Mouse (Mus musculus) intestine, embryonic 16.5 days (tissue): ENCODE results near the gene Cd34. TPM values are rescaled to one million over a fixed set of nuclear protein-coding genes. Genes with fewer than 3 reads are reported as not detected.

Experiments used
- ATAC-seq: fragments of 200-750 bp; cut with Nextera tagmentation; 2 replicates; pipeline ENCODE4 v1.8.0; 2017; ENCODE audit warnings: moderate TSS enrichment, moderate library complexity
- H3K27ac ChIP-seq: fragments of 300-500 bp; sonication (generic); 2 replicates; pipeline ENCODE4 v1.5.1; 2014; ENCODE audit warnings: mild to moderate bottlenecking, low read length
- H3K27me3 ChIP-seq: fragments of 300-500 bp; sonication (generic); replicated peaks from 2 replicates; pipeline ENCODE4 v1.6.1; 2014; ENCODE audit warnings: low read length, control low read depth, mixed read lengths; ENCODE audit not compliant: control insufficient read depth, insufficient read depth
- H3K36me3 ChIP-seq: fragments of 300-500 bp; sonication (generic); 2 replicates; pipeline ENCODE4 v1.6.1; 2014; ENCODE audit warnings: low read length, control low read depth; ENCODE audit not compliant: control insufficient read depth, insufficient read depth
- H3K4me1 ChIP-seq: fragments of 300-500 bp; sonication (generic); 2 replicates; pipeline ENCODE4 v1.6.1; 2014; ENCODE audit warnings: low read length, control low read depth, mixed read lengths; ENCODE audit not compliant: control insufficient read depth, insufficient read depth
- H3K4me2 ChIP-seq: fragments of 300-500 bp; sonication (generic); 2 replicates; pipeline ENCODE4 v1.6.1; 2014; ENCODE audit warnings: low read depth, low read length, control low read depth
- H3K4me3 ChIP-seq: fragments of 300-500 bp; sonication (generic); 2 replicates; pipeline ENCODE4 v1.5.1; 2014; ENCODE audit warnings: mild to moderate bottlenecking, low read length
- H3K9ac ChIP-seq: fragments of 300-500 bp; sonication (generic); 2 replicates; pipeline ENCODE4 v1.6.1; 2014; ENCODE audit warnings: low read depth, low read length
- H3K9me3 ChIP-seq: fragments of 300-500 bp; sonication (generic); 2 replicates; pipeline ENCODE4 v1.6.1; 2016; ENCODE audit warnings: low read length, control low read depth; ENCODE audit not compliant: control insufficient read depth
- whole genome bisulfite sequencing: fragments of 180-500 bp; shearing (Covaris S2); extraction: QIAGEN DNeasy Blood & Tissue Kit; methylation state at CpG from one replicate; pipeline ENCODE4 v1.1.7; 2014; 5-methylcytosine and 5-hydroxymethylcytosine counted together
- polyA plus RNA-seq: library from polyadenylated mRNA; unstranded; fragments of >200 nt; fragmentation: Nextera tagmentation; extraction: Ambion mirVana; gene quantifications from 2 replicates; pipeline ENCODE4 v1.2.1, GENCODE M21; 2015

The Cd34 gene
- polyA plus RNA-seq, 1 experiment from 2014 or later = 56.2 TPM

DNA sequence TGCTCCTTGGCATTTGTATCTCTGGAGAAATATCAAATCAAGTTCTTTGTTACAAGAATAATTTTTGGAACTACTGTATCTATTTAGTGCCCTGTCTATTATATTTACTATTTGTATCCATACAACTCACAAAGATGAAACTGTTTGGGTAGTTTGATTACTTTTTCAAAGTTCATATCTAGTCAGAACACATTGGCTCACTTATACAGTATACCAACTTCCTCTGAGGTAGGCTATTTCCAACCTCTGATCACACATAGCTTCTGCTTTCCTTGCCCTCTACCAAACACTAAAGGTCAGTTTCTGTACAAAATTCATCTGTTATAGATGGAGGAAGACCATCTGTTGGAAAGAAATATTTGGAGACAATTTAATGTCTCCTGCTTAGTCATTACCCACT lies 16.1 kb downstream of the Cd34 start:
- Histone ChIP-seq H3K9ac (no peak overlapping the region), H3K4me3 (no peak overlapping the region), H3K9me3 (no peaks in the 10 kb centered on the region), H3K27ac (no peak overlapping the region), H3K27me3 (no peaks in the 10 kb centered on the region), H3K4me1 (no peaks in the 10 kb centered on the region), H3K4me2 (no peak overlapping the region), H3K36me3 (no peaks in the 10 kb centered on the region)
- no peak for ATAC-seq

GRCm38 (mm10) chr1:194955749-194956148 lies 17.1 kb downstream of the Cd34 start:
- H3K9me3 ChIP-seq = no peaks in the 10 kb centered on the region
- H3K27me3 ChIP-seq = no peaks in the 10 kb centered on the region
- H3K9ac ChIP-seq = no peak overlapping the region
- H3K4me2 ChIP-seq = no peak overlapping the region
- H3K27ac ChIP-seq = no peak overlapping the region
- H3K4me1 ChIP-seq = no peaks in the 10 kb centered on the region
- H3K36me3 ChIP-seq = no peaks in the 10 kb centered on the region
- WGBS = 31% methylated on average over 2 of the region's 2 CpGs
- H3K4me3 ChIP-seq = no peak overlapping the region
- ATAC-seq = no peak

DNA sequence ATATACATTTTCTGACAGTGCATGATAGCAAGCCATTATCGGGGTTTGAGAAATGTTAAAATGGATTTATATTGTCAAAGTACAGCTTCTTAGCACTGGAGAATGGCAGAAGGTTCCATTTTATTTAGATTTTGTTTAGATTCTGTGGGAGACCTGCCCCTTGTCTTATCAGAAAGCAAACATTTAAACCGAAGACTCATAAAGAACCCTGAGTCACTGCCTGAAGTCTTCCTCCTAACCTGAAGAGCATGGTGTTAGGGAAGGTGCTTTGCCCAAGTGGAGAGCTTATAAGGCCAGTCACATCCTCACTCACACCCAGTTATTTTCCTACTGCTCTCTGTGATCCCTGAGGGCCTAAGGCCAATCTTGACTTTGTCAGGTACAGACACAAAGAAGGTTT lies 18.4 kb downstream of the Cd34 start:
- H3K4me3 ChIP-seq = no peak overlapping the region
- H3K27me3 ChIP-seq = no peaks in the 10 kb centered on the region
- no peak overlapping the region for H3K27ac ChIP-seq
- H3K4me1 ChIP-seq = no peaks in the 10 kb centered on the region
- H3K9me3 ChIP-seq = no peaks in the 10 kb centered on the region
- H3K36me3 ChIP-seq = no peaks in the 10 kb centered on the region
- WGBS = 67% methylated on average over 2 of the region's 2 CpGs
- no peak overlapping the region for H3K4me2 ChIP-seq
- H3K9ac ChIP-seq = no peak overlapping the region
- ATAC-seq = no peak

DNA sequence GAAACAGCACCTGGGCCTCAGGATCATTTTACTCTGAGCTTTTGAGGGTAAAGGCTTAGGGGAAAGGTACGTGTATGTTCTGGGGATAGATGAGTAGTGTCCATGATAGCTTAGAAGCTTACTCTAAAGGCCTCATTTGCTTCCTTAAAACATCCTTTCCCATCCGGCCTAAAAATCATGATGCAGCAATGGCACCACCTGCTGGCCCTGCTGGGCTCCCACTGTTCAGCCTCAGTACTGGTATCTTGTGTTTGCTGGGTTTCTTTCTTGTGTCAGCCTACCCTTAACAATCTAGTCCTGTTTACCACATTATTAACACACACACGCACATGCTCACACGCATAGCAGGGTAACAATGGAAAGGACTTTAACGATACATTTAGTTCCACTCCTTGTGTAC lies 23.6 kb downstream of the Cd34 start:
- H3K4me2 ChIP-seq = no peak overlapping the region
- H3K27me3 ChIP-seq = no peaks in the 10 kb centered on the region
- H3K9me3 ChIP-seq = no peaks in the 10 kb centered on the region
- no peak overlapping the region for H3K27ac ChIP-seq
- no peak overlapping the region for H3K9ac ChIP-seq
- H3K4me1 ChIP-seq = no peaks in the 10 kb centered on the region
- peak; percentile 71 for ATAC-seq
- no peaks in the 10 kb centered on the region for H3K36me3 ChIP-seq
- H3K4me3 ChIP-seq = no peak overlapping the region
- WGBS = 26% methylated on average over 5 of the region's 5 CpGs

GRCm38 (mm10) chr1:194962712-194963111 lies 24.1 kb downstream of the Cd34 start:
- no peak overlapping the region for H3K27ac ChIP-seq
- H3K4me2 ChIP-seq = no peak overlapping the region
- no peak for ATAC-seq
- H3K4me3 ChIP-seq = no peak overlapping the region
- H3K27me3 ChIP-seq = no peaks in the 10 kb centered on the region
- no peaks in the 10 kb centered on the region for H3K4me1 ChIP-seq
- H3K9me3 ChIP-seq = no peaks in the 10 kb centered on the region
- H3K36me3 ChIP-seq = no peaks in the 10 kb centered on the region
- no peak overlapping the region for H3K9ac ChIP-seq

- ATAC-seq = no peak
- Histone ChIP-seq H3K9ac (no peak overlapping the region), H3K36me3 (no peaks in the 10 kb centered on the region), H3K27me3 (no peaks in the 10 kb centered on the region), H3K4me1 (peaks cover 3% of the 10 kb centered on the region), H3K9me3 (no peaks in the 10 kb centered on the region), H3K27ac (no peak overlapping the region), H3K4me3 (no peak overlapping the region), H3K4me2 (no peak overlapping the region)
- 90% methylated on average over 4 of the region's 4 CpGs for WGBS
These were observed 33.4 kb downstream of the Cd34 start for GRCm38 (mm10) chr1:194971980-194972379.

DNA sequence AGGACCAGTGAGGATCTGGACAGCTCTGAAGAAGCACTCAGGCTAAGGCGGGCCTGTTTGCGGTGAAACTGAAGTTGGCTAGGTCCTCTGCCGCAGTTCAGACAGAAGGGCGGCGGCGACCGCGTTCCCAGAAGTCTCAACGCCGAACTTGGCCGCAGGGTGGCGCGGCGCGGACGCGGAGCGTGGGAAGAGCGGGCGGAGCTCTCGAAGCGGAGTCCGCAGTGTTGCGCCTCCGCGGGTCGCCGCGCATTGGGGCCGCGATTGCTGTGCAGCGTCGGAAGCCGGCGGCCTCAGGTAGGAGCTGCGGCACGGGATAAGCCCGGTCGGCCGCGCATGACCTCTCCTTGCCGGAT lies 37.5 kb downstream of the Cd34 start:
- no peaks in the 10 kb centered on the region for H3K36me3 ChIP-seq
- H3K27me3 ChIP-seq = no peaks in the 10 kb centered on the region
- peak overlapping the region; percentile 89 for H3K4me2 ChIP-seq
- ATAC-seq = peak; percentile 96
- H3K4me1 ChIP-seq = peaks cover 8% of the 10 kb centered on the region
- peak overlapping the region; percentile 74 for H3K4me3 ChIP-seq
- under 1% methylated on average over 42 of the region's 42 CpGs for WGBS
- peak overlapping the region; percentile 82 for H3K27ac ChIP-seq
- peak overlapping the region; percentile 84 for H3K9ac ChIP-seq
- no peaks in the 10 kb centered on the region for H3K9me3 ChIP-seq

- Histone ChIP-seq H3K27me3 (no peaks in the 10 kb centered on the region), H3K9ac (peak overlapping the region; percentile 84), H3K27ac (peak overlapping the region; percentile 82), H3K36me3 (no peaks in the 10 kb centered on the region), H3K9me3 (no peaks in the 10 kb centered on the region), H3K4me2 (peak overlapping the region; percentile 89), H3K4me3 (peak overlapping the region; percentile 74), H3K4me1 (peaks cover 8% of the 10 kb centered on the region)
- WGBS = 2% methylated on average over 44 of the region's 44 CpGs
- peak; percentile 97 for ATAC-seq
These were observed 38.1 kb downstream of the Cd34 start for GRCm38 (mm10) chr1:194976517-194977370.

- no peak overlapping the region for H3K27ac ChIP-seq
- 25% methylated on average over 1 of the region's 1 CpGs for WGBS
- no peaks in the 10 kb centered on the region for H3K9me3 ChIP-seq
- H3K4me1 ChIP-seq = peaks cover 8% of the 10 kb centered on the region
- peak overlapping the region; percentile 74; the same call in 1 of the 2 replicates for H3K4me3 ChIP-seq
- H3K4me2 ChIP-seq = peak overlapping the region; percentile 89
- no peaks in the 10 kb centered on the region for H3K36me3 ChIP-seq
- no peaks in the 10 kb centered on the region for H3K27me3 ChIP-seq
- no peak for ATAC-seq
- no peak overlapping the region for H3K9ac ChIP-seq
These were observed 38.7 kb downstream of the Cd34 start for GRCm38 (mm10) chr1:194977371-194977761.
